Mouse (Mus musculus): ENCODE data around the gene Lcorl. TPM values are rescaled to one million over a fixed set of nuclear protein-coding genes. Genes with fewer than 3 reads are reported as not detected.
A peak's percentile ranks its signal among the peaks of the same experiment; 100 is the strongest.

Gene Lcorl
- polyA plus RNA-seq, 1 experiment: 4.7 TPM

- Histone ChIP-seq H3K4me1 (ENCODE audit: control insufficient read depth, insufficient read depth, low read length) (no peaks in the 10 kb centered on the region), H3K36me3 (ENCODE audit: control insufficient read depth, insufficient read depth, low read length) (no peaks in the 10 kb centered on the region), H3K4me3 (ENCODE audit: control insufficient read depth, low read depth, low read length) (no peak overlapping the region), H3K27me3 (ENCODE audit: control insufficient read depth, insufficient read depth, low read length) (no peaks in the 10 kb centered on the region), H3K27ac (ENCODE audit: control insufficient read depth, insufficient read depth, low read depth, low read length) (no peak overlapping the region)
- TF ChIP-seq CTCF (IDR thresholded peaks at IDR 0.05; ENCODE audit: control insufficient read depth, insufficient read depth, insufficient replicate concordance, low read depth, low read length): no peak
- TF ChIP-seq POLR2A (IDR thresholded peaks at IDR 0.05; ENCODE audit: control insufficient read depth, low read depth, low read length): no peak
Observed at GRCm38 (mm10) chr5:45874284-45875030, 17.0 kb upstream of the Lcorl start.

GRCm38 (mm10) chr5:45858368-45858767, 953 bp upstream of the Lcorl start:
- no peak overlapping the region for H3K27ac ChIP-seq (ENCODE audit: control insufficient read depth, insufficient read depth, low read depth, low read length)
- peaks cover 3% of the 10 kb centered on the region; the same call in 1 of the 2 replicates for H3K4me1 ChIP-seq (ENCODE audit: control insufficient read depth, insufficient read depth, low read length)
- TF ChIP-seq POLR2A (IDR thresholded peaks at IDR 0.05; ENCODE audit: control insufficient read depth, low read depth, low read length) (no peak), CTCF (IDR thresholded peaks at IDR 0.05; ENCODE audit: control insufficient read depth, insufficient read depth, insufficient replicate concordance, low read depth, low read length) (no peak)
- no peaks in the 10 kb centered on the region for H3K27me3 ChIP-seq (ENCODE audit: control insufficient read depth, insufficient read depth, low read length)
- H3K4me3 ChIP-seq (ENCODE audit: control insufficient read depth, low read depth, low read length): peak overlapping the region; percentile 96; the same call in 1 of the 2 replicates
- H3K36me3 ChIP-seq (ENCODE audit: control insufficient read depth, insufficient read depth, low read length): no peaks in the 10 kb centered on the region

DNA sequence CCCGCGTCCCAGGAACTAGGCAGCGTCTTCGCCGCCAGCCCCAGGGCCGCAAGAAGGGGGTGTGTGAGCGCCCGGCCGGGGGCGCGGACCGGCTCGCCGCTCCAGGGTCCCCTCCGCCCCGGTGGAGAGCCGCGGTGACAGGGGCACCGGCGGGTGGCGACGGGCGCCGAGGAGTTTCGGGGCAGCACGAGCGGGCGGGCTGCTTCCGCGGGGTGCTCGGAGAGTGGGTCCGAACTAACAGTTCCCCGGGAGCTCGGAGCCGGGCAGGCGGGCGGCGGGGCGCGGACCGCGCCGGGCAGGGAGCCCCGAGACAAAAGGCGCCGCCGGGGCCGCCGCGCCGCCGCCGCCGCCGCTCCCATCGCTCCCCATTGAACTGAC, 550 bp downstream of the Lcorl start:
- TF ChIP-seq POLR2A (IDR thresholded peaks at IDR 0.05; ENCODE audit: control insufficient read depth, low read depth, low read length) (no peak), CTCF (IDR thresholded peaks at IDR 0.05; ENCODE audit: control insufficient read depth, insufficient read depth, insufficient replicate concordance, low read depth, low read length) (no peak)
- H3K27me3 ChIP-seq (ENCODE audit: control insufficient read depth, insufficient read depth, low read length): no peaks in the 10 kb centered on the region
- H3K4me3 ChIP-seq (ENCODE audit: control insufficient read depth, low read depth, low read length): peak overlapping the region; percentile 96
- H3K36me3 ChIP-seq (ENCODE audit: control insufficient read depth, insufficient read depth, low read length): no peaks in the 10 kb centered on the region
- peak overlapping the region; percentile 95 for H3K27ac ChIP-seq (ENCODE audit: control insufficient read depth, insufficient read depth, low read depth, low read length)
- peaks cover 3% of the 10 kb centered on the region; the same call in 1 of the 2 replicates for H3K4me1 ChIP-seq (ENCODE audit: control insufficient read depth, insufficient read depth, low read length)

DNA sequence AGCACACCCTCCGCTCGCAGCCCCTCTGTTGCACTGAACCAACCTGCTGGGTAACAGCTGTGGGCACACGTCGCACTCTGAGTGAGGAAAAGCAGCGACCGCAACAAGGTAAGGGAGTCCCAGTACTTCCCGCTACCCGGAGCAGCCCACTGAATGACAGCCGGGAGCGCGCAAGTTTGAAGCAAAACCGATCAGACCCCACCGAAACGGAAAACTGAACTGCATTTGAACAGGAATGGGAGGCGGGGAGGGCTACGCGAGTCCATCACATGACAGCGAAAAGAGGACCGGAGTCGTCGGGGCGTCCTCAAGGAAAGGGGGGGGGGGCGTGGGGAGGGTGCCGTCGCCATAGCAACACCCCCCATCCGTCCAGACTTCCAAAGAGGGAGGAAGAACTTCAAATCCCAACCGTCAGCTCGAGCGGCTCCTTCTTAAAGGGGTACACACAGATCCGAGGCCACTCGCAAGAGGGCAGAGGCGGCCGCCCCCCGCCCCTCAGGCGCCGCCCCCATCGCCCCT, 1.1 kb downstream of the Lcorl start:
- TF ChIP-seq CTCF (IDR thresholded peaks at IDR 0.05; ENCODE audit: control insufficient read depth, insufficient read depth, insufficient replicate concordance, low read depth, low read length): no peak
- 0 out of 2 replicates have a peak, but pooled peaks have one; percentile 12 for TF ChIP-seq POLR2A (IDR thresholded peaks at IDR 0.05; ENCODE audit: control insufficient read depth, low read depth, low read length)
- H3K27me3 ChIP-seq (ENCODE audit: control insufficient read depth, insufficient read depth, low read length): no peaks in the 10 kb centered on the region
- H3K36me3 ChIP-seq (ENCODE audit: control insufficient read depth, insufficient read depth, low read length): no peaks in the 10 kb centered on the region
- peaks cover 3% of the 10 kb centered on the region; the same call in 1 of the 2 replicates for H3K4me1 ChIP-seq (ENCODE audit: control insufficient read depth, insufficient read depth, low read length)
- peak overlapping the region; percentile 99 for H3K4me3 ChIP-seq (ENCODE audit: control insufficient read depth, low read depth, low read length)
- H3K27ac ChIP-seq (ENCODE audit: control insufficient read depth, insufficient read depth, low read depth, low read length): peak overlapping the region; percentile 82

GRCm38 (mm10) chr5:45855526-45856302, 1.7 kb downstream of the Lcorl start:
- no peaks in the 10 kb centered on the region for H3K36me3 ChIP-seq (ENCODE audit: control insufficient read depth, insufficient read depth, low read length)
- TF ChIP-seq POLR2A (IDR thresholded peaks at IDR 0.05; ENCODE audit: control insufficient read depth, low read depth, low read length): no peak
- no peak for TF ChIP-seq CTCF (IDR thresholded peaks at IDR 0.05; ENCODE audit: control insufficient read depth, insufficient read depth, insufficient replicate concordance, low read depth, low read length)
- H3K27me3 ChIP-seq (ENCODE audit: control insufficient read depth, insufficient read depth, low read length): no peaks in the 10 kb centered on the region
- peak overlapping the region; percentile 99 for H3K4me3 ChIP-seq (ENCODE audit: control insufficient read depth, low read depth, low read length)
- H3K4me1 ChIP-seq (ENCODE audit: control insufficient read depth, insufficient read depth, low read length): peaks cover 3% of the 10 kb centered on the region; the same call in 1 of the 2 replicates
- peak overlapping the region; percentile 82 for H3K27ac ChIP-seq (ENCODE audit: control insufficient read depth, insufficient read depth, low read depth, low read length)

DNA sequence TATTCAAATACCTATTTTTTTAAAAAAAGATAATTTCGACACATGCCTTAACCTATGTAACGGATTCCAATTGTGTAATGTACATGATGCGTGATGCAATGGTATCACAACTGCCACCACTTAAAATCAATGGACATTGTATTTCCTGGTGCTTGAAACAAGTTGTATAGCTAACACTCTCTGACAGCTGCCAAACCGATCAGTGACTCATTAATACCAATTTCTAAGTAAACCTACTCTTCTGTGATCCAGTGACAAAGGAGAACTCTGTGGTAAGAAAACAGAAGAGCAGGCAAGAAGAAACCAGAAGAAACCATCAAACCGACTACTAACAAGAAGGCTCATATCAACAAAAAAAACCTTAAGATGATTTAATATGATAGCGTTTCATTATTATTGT, 12.7 kb downstream of the Lcorl start:
- no peaks in the 10 kb centered on the region for H3K36me3 ChIP-seq (ENCODE audit: control insufficient read depth, insufficient read depth, low read length)
- H3K27ac ChIP-seq (ENCODE audit: control insufficient read depth, insufficient read depth, low read depth, low read length): no peak overlapping the region
- H3K27me3 ChIP-seq (ENCODE audit: control insufficient read depth, insufficient read depth, low read length): no peaks in the 10 kb centered on the region
- no peak overlapping the region for H3K4me3 ChIP-seq (ENCODE audit: control insufficient read depth, low read depth, low read length)
- TF ChIP-seq POLR2A (IDR thresholded peaks at IDR 0.05; ENCODE audit: control insufficient read depth, low read depth, low read length) (no peak), CTCF (IDR thresholded peaks at IDR 0.05; ENCODE audit: control insufficient read depth, insufficient read depth, insufficient replicate concordance, low read depth, low read length) (no peak)
- H3K4me1 ChIP-seq (ENCODE audit: control insufficient read depth, insufficient read depth, low read length): no peaks in the 10 kb centered on the region

DNA sequence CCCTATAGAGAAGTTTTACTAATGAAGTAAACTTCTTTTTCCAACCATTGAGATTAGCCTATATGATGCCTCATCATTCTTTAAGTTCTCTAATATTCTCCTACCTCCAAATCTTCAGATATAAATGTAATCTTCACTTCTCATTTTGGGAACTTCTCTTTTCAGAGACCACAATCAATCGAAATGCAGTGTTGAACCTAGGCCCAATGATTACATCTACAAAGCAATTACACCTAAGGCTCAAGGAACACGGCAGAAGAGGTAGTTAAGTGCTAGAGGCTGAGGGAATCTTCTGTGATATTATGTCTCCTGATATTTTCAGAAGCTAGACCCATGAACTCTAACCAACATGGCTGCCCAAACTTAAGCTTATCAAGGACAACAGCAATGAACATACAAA, 22.3 kb downstream of the Lcorl start:
- Histone ChIP-seq H3K4me1 (ENCODE audit: control insufficient read depth, insufficient read depth, low read length) (no peaks in the 10 kb centered on the region), H3K36me3 (ENCODE audit: control insufficient read depth, insufficient read depth, low read length) (no peaks in the 10 kb centered on the region), H3K27me3 (ENCODE audit: control insufficient read depth, insufficient read depth, low read length) (no peaks in the 10 kb centered on the region), H3K4me3 (ENCODE audit: control insufficient read depth, low read depth, low read length) (no peak overlapping the region), H3K27ac (ENCODE audit: control insufficient read depth, insufficient read depth, low read depth, low read length) (no peak overlapping the region)
- TF ChIP-seq CTCF (IDR thresholded peaks at IDR 0.05; ENCODE audit: control insufficient read depth, insufficient read depth, insufficient replicate concordance, low read depth, low read length) (no peak), POLR2A (IDR thresholded peaks at IDR 0.05; ENCODE audit: control insufficient read depth, low read depth, low read length) (no peak)
